Mouse (Mus musculus): ENCODE measurements around the gene 4933434E20Rik. TPM values are rescaled to one million over a fixed set of nuclear protein-coding genes. Genes with fewer than 3 reads are reported as not detected.
A peak's percentile ranks its signal among the peaks of the same experiment; 100 is the strongest.

The 4933434E20Rik gene
- total RNA-seq, 2 experiments from 2014 or later: 64.6 to 66.5 TPM

DNA sequence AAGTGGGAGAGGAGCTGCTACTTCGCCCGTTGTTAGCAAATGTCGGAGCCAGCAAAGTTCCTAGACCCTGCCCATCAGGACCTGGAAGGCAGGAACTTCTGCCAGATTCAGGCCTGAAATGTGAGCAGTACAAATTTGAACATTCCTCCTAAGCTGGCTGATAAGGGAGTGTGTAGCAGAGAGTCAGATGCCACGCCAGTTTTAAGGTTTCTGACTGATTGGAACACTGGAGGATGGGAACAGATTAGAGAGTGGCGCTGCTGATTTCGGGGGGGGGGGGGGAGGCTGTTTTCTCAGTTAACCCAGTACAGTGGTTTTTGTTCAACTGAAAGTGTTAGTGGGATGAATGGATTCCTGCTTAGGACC lies 29.0 kb downstream of the 4933434E20Rik start:
- no peak for DNase-seq

DNA sequence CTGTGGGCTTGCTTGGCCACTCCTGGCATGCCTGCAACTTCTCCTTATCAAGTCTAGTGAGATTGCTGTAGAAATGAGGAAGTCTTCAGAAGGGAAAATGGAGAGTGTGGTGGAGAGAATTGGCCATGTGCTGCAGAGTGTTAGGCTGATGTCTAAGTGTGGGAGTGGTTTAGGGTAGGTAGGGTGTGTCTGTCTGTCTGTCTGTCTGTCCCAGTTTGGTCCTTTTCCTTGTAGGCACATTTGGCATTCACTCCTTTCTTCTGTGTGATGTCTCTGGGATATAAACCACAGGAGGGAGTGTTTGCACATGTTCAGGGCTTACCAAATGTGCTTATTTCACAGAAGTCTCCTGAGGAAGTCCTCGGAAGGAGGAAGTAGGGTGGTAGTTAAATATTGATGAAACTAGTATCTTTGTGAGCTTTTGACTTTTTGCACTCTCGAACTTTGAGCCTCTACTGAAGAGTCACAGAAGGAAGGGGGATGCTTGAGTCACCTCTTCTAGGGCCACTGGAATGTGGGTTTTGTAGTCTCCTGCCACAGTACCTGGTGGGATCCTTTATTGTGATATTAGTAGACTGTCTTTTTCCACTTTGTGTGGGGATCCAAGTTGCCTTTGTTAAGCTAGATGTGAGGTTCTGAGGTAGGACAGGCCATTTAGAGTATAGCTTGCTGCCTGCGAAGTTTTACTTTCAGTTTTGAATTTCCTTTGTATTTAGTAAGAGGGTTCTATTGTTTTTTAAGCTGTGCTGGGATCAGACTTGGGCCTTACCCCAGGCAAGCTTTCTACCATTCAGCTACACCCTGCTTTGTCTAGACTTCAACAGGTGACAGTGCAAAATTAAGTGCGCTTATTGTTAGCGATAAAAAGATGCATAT lies 30.2 kb downstream of the 4933434E20Rik start:
- no peak for DNase-seq

DNA sequence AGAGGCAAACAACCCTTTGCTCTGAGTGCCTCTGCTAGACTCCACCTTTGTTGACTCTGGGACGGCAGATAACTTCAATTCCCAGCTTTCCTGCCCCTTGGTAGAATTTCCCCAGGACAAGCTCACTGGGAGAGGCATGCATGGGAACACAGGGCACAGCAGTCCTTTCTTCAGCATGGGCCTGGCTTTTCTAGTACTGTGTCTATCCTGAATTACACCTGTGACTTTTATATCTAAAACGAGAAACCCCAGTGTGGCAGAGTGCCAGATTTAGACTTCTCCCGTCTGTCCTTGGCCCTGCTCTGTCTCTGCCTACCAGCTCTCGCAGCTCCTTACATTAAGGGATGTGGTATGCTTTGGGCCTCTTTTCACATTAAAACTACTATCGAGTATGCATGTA lies 31.6 kb downstream of the 4933434E20Rik start:
- DNase-seq: peak; percentile 53

DNA sequence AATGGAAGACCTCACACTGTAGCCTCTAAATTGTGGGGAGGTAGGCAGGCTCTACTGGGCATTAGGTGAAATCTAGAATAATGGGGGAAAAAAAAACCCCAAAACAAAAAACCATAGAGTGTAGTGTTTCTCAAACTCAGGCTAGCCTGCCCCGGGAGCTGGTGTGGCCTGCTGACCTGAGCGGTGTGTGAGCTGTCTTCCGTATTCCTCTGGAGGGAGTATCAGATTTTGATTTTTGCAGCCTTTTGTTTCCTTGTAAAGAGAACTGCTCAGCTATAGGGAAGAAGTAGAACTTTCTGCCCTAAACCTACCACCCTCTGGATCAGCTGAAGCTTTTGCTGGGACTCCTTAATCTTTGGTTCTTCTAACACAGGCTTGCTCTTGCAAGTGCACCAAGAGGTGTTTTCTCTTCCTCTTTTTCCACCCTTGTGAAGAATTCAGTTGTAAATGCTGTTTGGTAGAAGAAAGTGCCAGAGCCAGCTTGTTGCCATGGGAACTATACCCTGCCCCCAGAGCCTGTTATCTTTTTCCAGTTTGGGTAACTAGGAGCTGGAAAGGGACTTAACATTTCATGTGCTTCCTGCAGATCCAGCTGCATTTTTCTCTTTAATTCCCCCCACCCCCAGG lies 32.4 kb downstream of the 4933434E20Rik start:
- peak; percentile 48 for DNase-seq

DNA sequence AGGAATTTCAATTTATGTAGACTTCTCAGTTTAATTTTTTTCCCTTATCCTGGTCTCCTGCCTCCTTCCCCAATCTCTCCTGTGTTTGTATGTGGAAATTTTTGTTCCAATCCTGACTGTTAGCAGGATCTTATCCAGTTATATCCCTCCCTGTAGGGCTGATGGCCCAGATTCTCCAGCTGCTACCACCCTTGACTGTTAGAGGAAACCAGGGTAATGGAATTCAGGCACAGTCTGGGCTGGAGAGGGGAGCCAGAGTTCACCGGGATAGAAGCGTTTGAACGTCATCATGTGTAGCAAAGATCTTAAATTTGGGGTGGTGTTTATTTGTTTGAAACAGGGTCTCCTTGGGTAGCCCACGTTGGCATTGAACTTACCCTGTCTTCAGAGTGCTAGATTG lies 33.4 kb downstream of the 4933434E20Rik start:
- no peak for DNase-seq

DNA sequence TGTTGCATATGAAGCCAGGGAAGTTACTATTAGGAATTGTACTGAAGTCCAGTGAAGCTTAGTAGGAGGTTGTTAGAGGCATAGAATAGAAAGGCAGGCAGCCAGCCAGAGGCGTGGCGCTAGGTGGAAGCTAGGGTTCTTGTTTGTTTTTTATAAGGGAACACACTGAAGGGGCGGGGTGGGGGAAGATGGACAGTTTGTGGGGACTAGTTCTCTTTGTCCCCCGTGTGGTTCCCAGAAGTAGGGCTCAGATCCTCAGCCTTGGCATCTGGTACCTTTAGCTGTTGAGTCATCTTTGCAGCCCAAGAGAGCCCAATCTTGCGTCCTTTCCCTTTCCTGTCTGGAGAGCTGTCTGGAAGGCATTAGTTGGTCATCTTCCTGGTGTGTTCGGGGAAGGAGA lies 33.8 kb downstream of the 4933434E20Rik start:
- DNase-seq: no peak

DNA sequence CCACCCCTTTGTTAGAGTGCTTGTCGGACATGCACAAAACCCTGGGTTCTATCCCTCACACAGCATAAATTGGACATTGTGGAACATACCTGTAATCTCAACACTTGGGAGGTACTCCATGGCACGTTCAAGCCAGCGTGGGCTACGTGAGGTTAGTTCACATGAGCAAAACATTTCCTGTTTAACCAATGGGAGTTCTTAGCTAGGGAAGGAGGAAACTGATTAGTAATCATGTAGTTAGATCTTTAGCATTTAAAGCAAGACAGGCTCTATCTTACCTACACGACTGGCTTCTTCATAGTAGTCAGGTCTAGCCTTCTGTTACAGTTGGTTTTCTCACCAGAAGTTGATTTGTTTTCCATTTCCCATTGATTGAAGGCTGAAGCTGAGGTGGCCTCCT lies 34.6 kb downstream of the 4933434E20Rik start:
- DNase-seq: no peak

DNA sequence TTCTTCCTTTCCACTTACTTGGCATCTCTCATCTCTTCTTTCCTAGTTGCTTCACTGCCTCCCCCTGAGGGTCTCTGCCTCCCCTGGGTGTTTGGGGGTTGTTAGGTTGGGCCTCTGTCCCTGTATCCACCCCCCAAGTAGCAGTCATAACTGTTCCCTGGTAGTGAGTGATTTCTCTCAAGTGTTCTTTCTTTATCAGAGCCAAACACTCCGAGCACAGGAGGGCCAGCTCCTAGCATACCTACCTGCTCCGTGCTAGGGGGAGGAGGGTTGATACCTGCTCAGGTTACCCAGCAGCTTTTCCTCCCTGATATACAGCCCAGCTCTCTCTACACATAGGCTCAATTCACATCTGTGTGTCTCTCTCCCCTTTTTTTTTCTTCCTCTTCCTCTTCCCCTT lies 37.2 kb downstream of the 4933434E20Rik start:
- no peak for DNase-seq

DNA sequence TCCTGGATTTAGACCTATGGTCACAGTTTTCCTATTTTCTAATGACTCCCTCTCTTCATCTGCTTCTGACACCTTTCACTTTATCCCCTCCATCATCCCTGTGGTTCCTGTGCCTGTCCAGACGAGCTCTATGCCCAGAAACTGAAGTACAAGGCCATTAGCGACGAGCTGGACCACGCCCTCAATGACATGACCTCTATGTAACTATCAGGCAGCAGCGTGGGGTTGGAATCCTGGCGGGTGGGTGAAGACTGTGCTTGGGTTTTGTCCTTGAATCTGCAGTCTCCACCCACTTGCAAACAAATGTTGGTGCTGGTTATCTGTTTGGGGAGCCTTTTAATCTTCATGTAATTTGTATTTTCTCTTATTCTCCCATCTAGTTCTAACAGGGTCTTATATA lies 39.5 kb downstream of the 4933434E20Rik start:
- DNase-seq: no peak

DNA sequence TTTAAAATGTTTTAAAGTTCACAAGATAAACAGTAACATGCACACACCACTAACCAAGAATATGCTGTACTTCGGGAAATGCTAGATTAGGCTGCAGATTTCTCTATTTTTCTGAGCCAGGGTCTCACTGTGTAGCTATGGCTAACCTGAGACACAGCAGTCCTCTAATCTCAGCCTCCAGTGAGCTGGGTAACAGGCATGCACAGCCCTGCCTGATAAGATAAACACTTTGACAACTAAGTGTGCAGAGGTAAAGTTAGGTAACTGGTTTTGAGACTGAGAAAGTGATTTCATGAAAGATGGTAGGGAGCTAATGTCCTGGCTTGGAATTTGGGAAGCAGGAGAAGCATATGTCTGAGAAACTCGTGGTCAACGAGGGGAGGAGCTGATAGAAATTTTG lies 43.0 kb downstream of the 4933434E20Rik start:
- DNase-seq: no peak

DNA sequence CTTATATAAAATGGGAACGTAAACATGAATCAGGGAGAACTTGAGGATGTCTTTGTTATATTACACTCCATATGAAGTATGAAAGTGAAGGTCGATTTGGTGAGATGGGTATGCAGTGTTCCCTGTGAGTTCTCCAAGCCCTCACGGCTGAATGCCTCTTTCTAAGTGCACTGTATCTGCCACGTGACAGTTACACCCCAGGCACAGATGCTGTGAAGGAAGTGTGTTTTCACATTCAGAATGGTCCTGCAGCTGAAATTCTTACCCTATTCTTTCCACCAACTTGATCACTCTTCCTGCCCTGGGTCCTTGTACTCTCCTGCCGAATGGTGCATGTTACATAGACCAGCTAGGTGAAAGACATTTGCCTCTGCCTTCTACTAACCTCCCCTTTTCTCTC lies 46.5 kb downstream of the 4933434E20Rik start:
- no peak for DNase-seq

DNA sequence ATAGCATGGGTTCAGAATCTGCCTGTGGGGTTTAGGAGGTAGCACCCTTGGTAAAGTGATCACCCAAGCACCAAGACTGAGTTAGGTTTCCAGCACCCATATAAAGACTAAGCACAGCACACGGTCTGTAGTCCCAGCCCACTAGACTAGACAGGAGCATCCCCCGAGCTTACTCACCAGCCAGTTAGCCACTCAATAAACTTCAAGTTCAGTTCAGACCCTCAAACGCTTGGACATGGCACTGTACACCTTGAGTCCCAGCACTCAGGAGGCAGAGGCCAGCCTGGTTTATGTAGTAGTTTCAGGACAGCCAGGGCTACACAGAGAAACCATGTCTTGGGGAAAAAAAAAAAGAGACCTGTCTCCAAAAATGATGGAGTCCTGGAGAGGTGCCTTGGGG lies 49.6 kb downstream of the 4933434E20Rik start:
- DNase-seq: no peak

DNA sequence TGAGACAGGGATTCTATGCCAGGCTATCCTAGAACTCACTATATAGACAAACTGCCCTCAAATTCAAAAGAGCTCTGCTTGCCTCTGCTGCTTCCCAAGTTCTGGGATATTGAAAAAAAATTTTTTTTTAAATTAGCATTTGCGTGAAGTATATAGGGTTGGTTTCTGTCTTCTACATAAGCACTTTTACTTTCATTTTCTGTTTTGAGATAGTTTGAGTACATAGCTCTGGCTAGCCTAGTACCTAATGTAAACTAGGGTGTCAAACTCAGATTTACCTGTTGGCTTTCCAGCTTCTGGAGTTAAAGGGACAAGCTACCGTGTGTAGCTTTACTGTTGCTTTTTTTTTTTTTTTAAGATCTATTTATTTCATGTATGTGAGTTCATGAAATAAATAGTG lies 50.2 kb downstream of the 4933434E20Rik start:
- DNase-seq: no peak

DNA sequence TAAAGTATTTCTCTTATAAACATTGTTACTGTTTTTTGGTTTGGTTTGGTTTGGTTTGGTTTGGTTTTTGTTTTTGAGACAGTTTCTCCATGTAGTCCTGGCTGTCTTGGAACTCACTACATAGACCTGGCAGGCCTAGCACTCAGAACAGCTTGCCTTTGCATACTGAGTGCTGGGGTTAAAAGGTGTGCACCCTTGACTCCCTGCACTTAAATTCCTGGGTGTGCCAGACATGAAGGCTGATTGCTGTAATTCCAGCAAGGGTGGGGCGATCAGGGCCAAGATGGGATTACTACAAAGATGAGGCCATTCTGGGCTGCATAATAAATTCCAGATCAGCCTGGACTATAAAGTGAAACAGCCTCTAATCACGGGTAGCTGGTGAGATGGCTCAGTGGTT lies 50.8 kb downstream of the 4933434E20Rik start:
- DNase-seq: no peak

DNA sequence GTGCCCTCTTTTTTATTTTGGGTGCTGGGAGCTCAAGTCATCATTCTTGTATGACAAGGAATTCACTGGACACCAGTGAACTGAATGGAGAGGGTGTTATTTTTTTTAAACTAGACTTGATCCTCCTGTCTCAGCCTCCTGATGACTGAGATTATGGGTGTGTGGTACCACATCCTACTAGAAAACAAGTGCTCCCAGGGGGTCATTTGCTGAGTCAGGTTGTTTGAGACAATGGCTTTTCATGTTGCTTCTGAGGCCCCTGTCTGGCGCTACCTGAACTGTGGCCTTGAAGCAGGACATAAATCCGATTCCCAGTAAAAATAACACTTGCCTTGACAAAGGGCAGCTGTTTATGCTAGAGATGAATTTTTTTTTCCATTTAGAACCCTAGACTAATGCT lies 51.7 kb downstream of the 4933434E20Rik start:
- no peak for DNase-seq

DNA sequence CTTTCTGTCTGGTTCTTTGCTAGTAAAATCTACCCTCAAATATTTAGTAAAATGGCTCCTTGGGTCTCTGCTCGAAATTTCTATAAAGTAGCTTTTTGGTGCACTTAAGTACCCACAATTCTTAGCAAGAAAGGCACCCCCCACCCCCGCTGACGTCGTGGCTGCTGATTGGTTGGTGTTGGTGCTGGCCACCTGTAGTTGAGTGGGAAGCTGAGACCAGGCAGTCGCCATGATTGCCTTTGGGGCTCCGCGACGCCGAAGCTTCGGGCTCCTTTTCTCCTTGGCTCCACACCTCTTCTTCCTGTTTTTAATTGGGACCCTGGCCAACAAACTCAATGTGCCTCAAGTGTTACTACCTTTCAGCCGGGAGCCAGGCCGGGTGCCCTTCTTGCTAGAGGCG lies 52.5 kb downstream of the 4933434E20Rik start, which contains the start of gene Nup210l:
Nup210l (plus strand) TSS at position 195 of the 400 bp plus-strand sequence.
- DNase-seq: no peak

DNA sequence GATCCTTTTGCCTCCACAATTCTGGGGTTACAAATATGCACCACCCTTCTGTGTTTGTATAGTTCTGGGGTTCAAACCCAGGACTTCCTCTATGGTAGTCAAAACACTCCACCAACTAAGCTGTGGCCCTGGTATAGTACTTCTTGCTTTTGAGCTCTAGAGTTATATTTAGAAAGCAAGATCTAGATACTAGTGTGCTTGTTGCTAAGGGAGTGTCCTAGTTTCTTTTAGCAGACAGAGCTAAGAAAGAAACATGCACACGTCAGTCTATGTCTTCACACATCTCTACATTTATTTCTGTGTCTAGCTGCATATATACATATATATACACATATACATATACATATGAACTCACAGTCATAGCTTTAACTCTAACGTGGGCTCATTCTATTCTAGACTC lies 60.3 kb downstream of the 4933434E20Rik start:
- no peak for DNase-seq

DNA sequence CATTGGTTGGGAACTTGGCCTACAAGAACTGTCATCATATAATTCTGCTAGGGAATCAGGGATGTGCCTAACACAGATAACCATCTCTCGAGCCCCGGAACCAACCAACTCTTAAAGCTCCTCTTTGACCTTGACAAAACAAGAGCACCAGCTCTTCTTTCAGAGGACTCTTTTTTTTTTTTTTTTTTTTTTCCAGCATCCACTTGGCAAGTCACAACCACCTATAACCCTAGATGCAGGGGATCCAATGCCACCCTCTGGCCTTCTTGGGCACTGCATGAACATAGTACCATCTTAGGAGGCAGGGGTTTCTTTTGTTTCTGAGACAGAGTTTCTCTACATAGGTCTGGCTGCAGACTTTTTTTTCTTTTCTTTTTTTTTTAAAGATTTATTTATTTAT lies 62.9 kb downstream of the 4933434E20Rik start:
- peak; percentile 44 for DNase-seq

DNA sequence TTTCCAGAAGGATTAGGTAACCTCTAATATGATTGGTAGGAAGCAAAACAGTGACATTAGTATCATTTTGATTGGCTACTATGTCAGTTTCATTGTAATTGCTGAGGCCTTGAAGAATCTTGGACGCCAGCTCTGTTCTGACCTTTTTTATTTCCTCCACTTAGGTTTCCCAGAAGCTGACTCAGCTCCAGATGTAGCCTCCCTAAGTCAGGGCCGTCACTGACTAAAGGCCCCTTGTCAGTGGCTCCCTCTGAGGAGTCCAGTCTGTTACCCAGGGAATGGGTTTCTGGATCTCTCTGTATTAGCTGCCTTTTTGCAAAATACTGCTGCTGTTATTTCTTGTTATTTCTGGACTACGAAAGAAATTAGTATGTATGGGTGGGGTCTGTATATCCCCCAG lies 64.1 kb downstream of the 4933434E20Rik start:
- DNase-seq: peak; percentile 52
